Mouse (Mus musculus) C2C12 (cell line): ENCODE results near the gene Phospho2. TPM values are rescaled to one million over a fixed set of nuclear protein-coding genes. Genes with fewer than 3 reads are reported as not detected.

Experiments used
- H3K27me3 ChIP-seq: one replicate; pipeline ENCODE4 v1.6.1; 2011; ENCODE audit not compliant: control insufficient read depth, insufficient read depth, insufficient read length
- H3K36me3 ChIP-seq: one replicate; pipeline ENCODE4 v1.6.1; 2011; ENCODE audit not compliant: control insufficient read depth, insufficient read depth
- H3K4me3 ChIP-seq: one replicate; pipeline ENCODE4 v1.5.1; 2011; ENCODE audit warnings: mild to moderate bottlenecking, control low read depth; ENCODE audit not compliant: poor library complexity, insufficient read depth, severe bottlenecking
- H3K79me2 ChIP-seq: one replicate; pipeline ENCODE4 v1.6.1; 2011; ENCODE audit not compliant: control insufficient read depth, insufficient read depth
- H3K79me3 ChIP-seq: one replicate; pipeline ENCODE4 v1.6.1; 2011; ENCODE audit warnings: low read depth, control low read depth
- H3ac ChIP-seq: one replicate; pipeline ENCODE3; 2011; ENCODE audit warnings: low read depth; ENCODE audit not compliant: control insufficient read depth, insufficient read length
- CEBPB ChIP-seq: IDR thresholded peaks from one replicate; pipeline ENCODE4 v1.6.1; 2011; ENCODE audit warnings: low read depth, mild to moderate bottlenecking, control low read depth, moderate library complexity
- CTCF ChIP-seq: IDR thresholded peaks from one replicate; pipeline ENCODE4 v1.5.1; 2011; ENCODE audit not compliant: control insufficient read depth, insufficient read depth, insufficient read length
- FOSL1 ChIP-seq: IDR thresholded peaks from one replicate; pipeline ENCODE4 v1.8.0; 2011; ENCODE audit warnings: mild to moderate bottlenecking, low read length; ENCODE audit not compliant: poor library complexity, insufficient read depth, severe bottlenecking
- MAX ChIP-seq: IDR thresholded peaks from one replicate; pipeline ENCODE4 v1.6.1; 2011; ENCODE audit warnings: mild to moderate bottlenecking, control low read depth
- MYOD1 ChIP-seq: IDR thresholded peaks from one replicate; pipeline ENCODE4 v1.6.1; 2011; ENCODE audit warnings: low read depth; ENCODE audit not compliant: control insufficient read depth, insufficient read length
- MYOG ChIP-seq: IDR thresholded peaks from one replicate; pipeline ENCODE4 v1.6.1; 2011; ENCODE audit not compliant: control insufficient read depth, insufficient read length; ENCODE audit errors: extremely low read depth
- USF1 ChIP-seq: IDR thresholded peaks from one replicate; pipeline ENCODE4 v1.6.1; 2011; ENCODE audit warnings: low read depth, mild to moderate bottlenecking, control low read depth, moderate library complexity
- polyA plus RNA-seq: library from polyadenylated mRNA; unstranded; fragments of >200 nt; fragmentation: generic; extraction: Trizol; gene quantifications from one replicate; pipeline ENCODE4 v1.2.1, GENCODE M21; 2012; ENCODE audit warnings: missing spikeins

Gene Phospho2
- polyA plus RNA-seq, 1 experiment: 9.0 TPM

GRCm38 (mm10) chr2:69828031-69828430 lies 38.6 kb downstream of the Phospho2 start:
- no peak overlapping the region for H3K4me3 ChIP-seq
- H3K27me3 ChIP-seq: no peaks in the 10 kb centered on the region
- no peak overlapping the region for H3ac ChIP-seq
- H3K79me2 ChIP-seq: no peaks in the 10 kb centered on the region
- no peaks in the 10 kb centered on the region for H3K36me3 ChIP-seq
- H3K79me3 ChIP-seq: no peaks in the 10 kb centered on the region
- no peak for TF ChIP-seq USF1
- no peak for TF ChIP-seq FOSL1
- no peak for TF ChIP-seq CTCF
- no peak for TF ChIP-seq MYOD1
- no peak for TF ChIP-seq MYOG
- TF ChIP-seq CEBPB: no peak
- TF ChIP-seq MAX: no peak

GRCm38 (mm10) chr2:69829680-69830079 lies 40.3 kb downstream of the Phospho2 start:
- Histone ChIP-seq H3K4me3 (no peak overlapping the region), H3ac (no peak overlapping the region), H3K27me3 (no peaks in the 10 kb centered on the region), H3K79me3 (no peaks in the 10 kb centered on the region), H3K36me3 (no peaks in the 10 kb centered on the region), H3K79me2 (no peaks in the 10 kb centered on the region)
- TF ChIP-seq MYOG (no peak), CTCF (no peak), FOSL1 (no peak), MYOD1 (no peak), CEBPB (no peak), USF1 (no peak), MAX (no peak)

- H3K36me3 ChIP-seq: no peaks in the 10 kb centered on the region
- no peaks in the 10 kb centered on the region for H3K27me3 ChIP-seq
- H3ac ChIP-seq: no peak overlapping the region
- TF ChIP-seq MAX: no peak
- TF ChIP-seq MYOG: no peak
- no peak for TF ChIP-seq MYOD1
- no peak for TF ChIP-seq USF1
- TF ChIP-seq CTCF: no peak
- H3K79me3 ChIP-seq: no peaks in the 10 kb centered on the region
- H3K79me2 ChIP-seq: no peaks in the 10 kb centered on the region
- no peak overlapping the region for H3K4me3 ChIP-seq
Measured at GRCm38 (mm10) chr2:69830116-69830515, 40.7 kb downstream of the Phospho2 start.

GRCm38 (mm10) chr2:69837244-69837967 lies 48.0 kb downstream of the Phospho2 start:
- no peak for TF ChIP-seq CEBPB
- TF ChIP-seq MYOG: no peak
- no peak for TF ChIP-seq FOSL1
- no peak for TF ChIP-seq USF1
- TF ChIP-seq MYOD1: no peak
- no peak for TF ChIP-seq MAX
- TF ChIP-seq CTCF: no peak
- no peak overlapping the region for H3ac ChIP-seq
- peaks cover 1% of the 10 kb centered on the region for H3K27me3 ChIP-seq
- H3K36me3 ChIP-seq: no peaks in the 10 kb centered on the region
- no peak overlapping the region for H3K4me3 ChIP-seq
- H3K79me3 ChIP-seq: no peaks in the 10 kb centered on the region
- no peaks in the 10 kb centered on the region for H3K79me2 ChIP-seq

- no peaks in the 10 kb centered on the region for H3K79me3 ChIP-seq
- no peak overlapping the region for H3K4me3 ChIP-seq
- peaks cover 4% of the 10 kb centered on the region for H3K27me3 ChIP-seq
- H3K36me3 ChIP-seq: no peaks in the 10 kb centered on the region
- TF ChIP-seq MYOD1 (no peak), CEBPB (no peak), USF1 (no peak)
- H3ac ChIP-seq: no peak overlapping the region
- no peaks in the 10 kb centered on the region for H3K79me2 ChIP-seq
Measured at GRCm38 (mm10) chr2:69837996-69838395, 48.6 kb downstream of the Phospho2 start.

GRCm38 (mm10) chr2:69838707-69839106 lies 49.3 kb downstream of the Phospho2 start:
- TF ChIP-seq CEBPB (no peak), CTCF (no peak), MYOD1 (no peak), MAX (no peak), USF1 (no peak), MYOG (no peak), FOSL1 (no peak)
- H3K27me3 ChIP-seq: peaks cover 4% of the 10 kb centered on the region
- no peak overlapping the region for H3K4me3 ChIP-seq
- H3K79me2 ChIP-seq: no peaks in the 10 kb centered on the region
- no peaks in the 10 kb centered on the region for H3K79me3 ChIP-seq
- H3K36me3 ChIP-seq: no peaks in the 10 kb centered on the region
- H3ac ChIP-seq: no peak overlapping the region
